Mouse (Mus musculus): ENCODE data around the gene Twist2.

DNA sequence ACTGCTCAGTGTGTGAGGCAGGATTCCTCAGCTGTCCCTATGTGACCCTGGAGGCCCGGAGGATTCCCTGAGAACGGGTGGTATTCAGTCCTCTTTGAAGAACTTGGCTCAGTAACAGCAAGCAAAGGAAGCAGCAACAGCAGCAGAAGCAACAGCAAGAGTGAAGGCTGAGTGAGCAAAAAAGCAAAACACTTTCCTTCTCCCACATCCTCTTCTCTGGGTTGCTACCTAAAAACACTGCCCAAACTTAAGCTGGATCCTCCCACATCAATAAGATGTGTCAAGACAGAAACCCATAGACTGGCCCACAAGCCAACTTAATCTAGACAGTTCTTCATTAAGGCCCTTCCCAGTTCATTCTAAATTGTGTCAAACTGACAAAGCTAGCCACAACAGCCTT is 64.7 kb downstream of the Twist2 start:
- TF ChIP-seq CHD2 (IDR thresholded peaks at IDR 0.05; ENCODE audit: low read depth, low read length) (no peak), MAFK (IDR thresholded peaks at IDR 0.05; ENCODE audit: insufficient read depth, low read depth, low read length) (no peak), HCFC1 (IDR thresholded peaks at IDR 0.05; ENCODE audit: borderline replicate concordance, insufficient read depth, low read length) (no peak), ZC3H11A (IDR thresholded peaks at IDR 0.05; ENCODE audit: borderline replicate concordance, low read depth, low read length) (no peak)

Data from ES-E14 (cell line).